Mouse (Mus musculus) cerebellum, postnatal 10 days (tissue): ENCODE measurements at regions not wholly inside any gene's neighbourhood (a gene's known extent, or its start where the extent isn't known, plus 50 kb on each side); places are given as distances from the start of the nearest gene placed in this dataset.

Experiments used
- DNase-seq, 2 experiments: peaks; one replicate each; pipeline ENCODE4 v3.0.0; 2021; ENCODE audit warnings: mixed read lengths in 2 of 2

GRCm38 (mm10) chr2:131436149-131436548 lies 55.1 kb upstream of the Smox start:
- DNase-seq, result no peak

GRCm38 (mm10) chr2:131430474-131430873 lies 60.8 kb upstream of the Smox start:
- no peak for DNase-seq

DNA sequence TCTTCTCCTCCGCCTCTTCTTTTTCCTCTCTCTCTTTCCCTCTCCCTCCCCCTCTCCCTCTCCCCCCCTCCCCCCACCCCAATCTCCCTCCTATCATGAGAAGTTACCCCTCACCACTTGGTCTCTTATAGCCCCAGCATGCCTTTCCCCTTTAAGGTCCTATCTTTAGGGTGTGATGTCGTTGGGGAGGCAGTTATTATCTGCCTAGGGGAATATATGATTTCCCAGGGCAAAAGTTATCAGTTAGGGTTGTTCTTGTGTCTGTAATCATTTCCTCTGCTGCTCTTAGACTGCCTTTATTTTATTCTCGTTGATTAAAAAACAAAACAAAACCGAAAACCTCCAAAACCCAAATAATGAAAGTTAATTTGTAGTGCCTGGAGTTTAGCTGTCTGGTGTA lies 63.2 kb upstream of the Smox start:
- no peak for DNase-seq

DNA sequence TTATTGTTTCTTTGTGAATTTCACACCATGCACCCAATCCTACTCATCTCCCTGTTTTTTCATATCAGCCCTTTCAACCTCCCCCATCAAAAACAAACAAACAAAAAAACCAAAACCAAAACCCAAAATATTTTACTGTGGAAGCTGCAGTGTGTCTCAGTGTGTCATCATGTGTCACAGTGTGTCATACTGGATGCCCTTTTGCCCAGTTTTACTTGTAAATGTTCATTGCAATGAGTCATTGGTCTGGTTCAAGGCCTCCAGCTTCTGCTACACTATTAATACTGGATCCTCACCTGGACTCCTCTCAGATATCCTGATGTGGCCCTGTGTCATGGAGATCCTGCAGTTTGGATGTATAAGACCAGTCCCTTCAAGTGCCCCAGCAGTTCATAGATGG lies 64.4 kb upstream of the Smox start:
- no peak for DNase-seq

GRCm38 (mm10) chr2:131423616-131424320 lies 67.5 kb upstream of the Smox start:
- DNase-seq, result peak in 1 of 2 experiments; percentile 13

- peak; percentile 84 to 90 for DNase-seq
These were observed 68.3 kb upstream of the Smox start for GRCm38 (mm10) chr2:131422907-131423445.

- no peak for DNase-seq
These were observed 65.4 kb upstream of the Rnf24 start for GRCm38 (mm10) chr2:131418130-131418529.

- no peak for DNase-seq
These were observed 64.8 kb upstream of the Rnf24 start for GRCm38 (mm10) chr2:131417472-131417871.

GRCm38 (mm10) chr2:131416482-131416881 lies 63.8 kb upstream of the Rnf24 start:
- DNase-seq, result peak; percentile 77 to 80

DNA sequence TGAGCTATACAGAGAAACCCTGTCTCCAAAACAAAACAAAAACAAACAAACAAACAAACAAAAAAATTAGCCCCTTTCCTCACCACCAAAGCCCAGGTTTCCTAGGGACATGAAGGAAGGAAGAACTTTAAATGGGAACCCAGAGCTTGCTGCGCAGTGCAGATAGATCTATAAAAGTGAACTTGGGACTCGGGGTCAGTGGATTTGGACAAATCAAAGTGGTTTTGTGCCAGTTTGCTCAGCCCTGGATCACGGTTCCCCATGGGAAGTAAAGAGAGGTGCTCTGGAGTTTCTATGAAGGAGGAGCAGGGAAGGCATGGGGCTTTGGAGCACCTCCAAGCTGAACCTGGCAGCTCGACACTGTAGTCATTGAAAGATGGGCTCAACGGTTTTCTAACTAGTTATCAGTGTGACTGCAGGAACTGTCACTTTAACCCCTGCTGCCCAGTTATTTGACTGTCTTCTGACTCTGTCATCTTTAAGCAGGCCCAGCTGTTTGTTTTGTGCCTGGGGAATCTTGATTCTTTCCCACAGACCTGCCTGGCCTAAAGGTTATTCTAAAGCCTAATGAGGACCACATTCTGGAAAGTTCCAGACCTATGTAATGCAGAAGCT lies 58.3 kb upstream of the Rnf24 start:
- DNase-seq, result no peak

- peak in 1 of 2 experiments; percentile 18 for DNase-seq
These were observed 54.6 kb upstream of the Rnf24 start for GRCm38 (mm10) chr2:131407337-131407736.

GRCm38 (mm10) chr2:131404218-131404555 lies 51.5 kb upstream of the Rnf24 start:
- DNase-seq, result no peak

DNA sequence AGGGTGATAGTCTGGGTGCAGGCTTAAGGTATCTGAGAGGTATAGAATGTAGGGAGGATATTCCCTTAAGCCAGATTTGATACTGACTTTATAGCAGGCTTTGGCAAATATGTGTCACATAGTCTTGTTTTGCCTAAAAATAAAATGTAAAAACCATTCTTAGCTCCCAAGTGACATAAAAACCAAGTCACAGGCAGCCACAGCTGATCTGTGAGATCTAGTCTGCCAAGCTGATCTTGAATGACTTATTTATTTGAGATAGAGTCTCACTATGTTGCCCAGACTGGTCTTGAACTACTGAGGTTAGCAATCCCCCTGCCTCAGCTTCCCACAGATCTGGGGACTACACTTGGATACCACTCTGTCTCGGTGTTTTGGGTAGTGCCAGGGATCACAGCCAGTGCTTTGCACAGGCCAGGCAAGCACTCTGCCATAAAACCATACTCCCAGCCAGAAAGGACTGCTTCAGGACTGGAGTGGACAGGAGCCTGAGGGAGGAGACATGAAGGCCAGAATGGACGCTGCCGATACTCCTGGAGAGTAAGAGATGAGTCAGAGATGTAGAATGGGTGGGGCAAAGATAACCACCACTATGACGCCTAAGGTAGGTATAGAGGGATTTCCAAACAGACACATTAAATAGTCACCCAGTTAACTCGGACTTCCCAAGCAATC lies 51.0 kb upstream of the Rnf24 start:
- no peak for DNase-seq
